Mouse (Mus musculus) MEL (cell line): ENCODE data around the gene Cdc42se2.

Source experiments
- KAT2A ChIP-seq: conservative IDR thresholded peaks from 2 replicates; pipeline ENCODE4 v1.6.1; 2012; ENCODE audit warnings: low read depth, low read length, improper control_type of control experiment, inconsistent platforms
- POLR2A ChIP-seq, 2 experiments: IDR thresholded peaks; 2 replicates each; pipeline ENCODE4 v1.6.1; 2011 to 2012; ENCODE audit warnings: low read length in 2 of 2, mild to moderate bottlenecking in 2 of 2, control low read depth in 1 of 2, improper control_type of control experiment in 1 of 2, low read depth in 1 of 2, moderate library complexity in 1 of 2; ENCODE audit not compliant: control insufficient read depth in 1 of 2, insufficient read depth in 1 of 2, poor library complexity in 1 of 2
- SIN3A ChIP-seq: IDR thresholded peaks from 2 replicates; pipeline ENCODE4 v1.6.1; 2012; ENCODE audit warnings: low read length, improper control_type of control experiment, inconsistent platforms
- TCF12 ChIP-seq: IDR thresholded peaks from 2 replicates; pipeline ENCODE4 v1.6.1; 2014; ENCODE audit warnings: low read depth, mild to moderate bottlenecking, inconsistent platforms, low read length, improper control_type of control experiment, moderate library complexity
- ZNF384 ChIP-seq: IDR thresholded peaks from 2 replicates; pipeline ENCODE4 v1.6.1; 2012; ENCODE audit warnings: low read depth, mild to moderate bottlenecking, inconsistent platforms, low read length, improper control_type of control experiment

DNA sequence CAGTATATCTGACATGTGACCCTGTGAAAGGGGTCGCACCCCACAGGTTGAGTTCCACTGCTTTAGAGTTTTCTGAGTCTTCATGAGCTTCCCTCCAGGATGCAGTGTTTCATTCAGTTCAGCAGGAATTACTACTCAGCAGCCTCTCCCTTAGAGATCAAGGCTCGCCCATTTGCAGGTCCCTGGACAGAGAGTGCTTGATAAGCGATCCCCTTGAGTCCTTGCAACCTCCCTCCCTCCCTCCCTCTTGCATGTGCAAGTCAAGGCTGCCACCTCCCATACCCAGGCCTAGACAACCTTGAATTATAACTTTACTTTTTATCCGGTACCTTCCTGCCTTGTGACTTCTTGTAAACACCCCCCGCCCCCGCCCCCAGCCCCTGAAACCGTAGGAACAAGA is 32.0 kb upstream of the Cdc42se2 start:
- no peak for TF ChIP-seq POLR2A (IDR thresholded peaks at IDR 0.05; ENCODE audit: control insufficient read depth in 1 of 2, insufficient read depth in 1 of 2, low read depth in 1 of 2, low read length in 2 of 2, poor library complexity in 1 of 2)
- no peak for TF ChIP-seq KAT2A
- no peak for TF ChIP-seq SIN3A
- no peak for TF ChIP-seq ZNF384
- TF ChIP-seq TCF12 = no peak
